Mouse (Mus musculus): ENCODE results near the gene Cog6. TPM values are rescaled to one million over a fixed set of nuclear protein-coding genes. Genes with fewer than 3 reads are reported as not detected.

Gene Cog6
- polyA plus RNA-seq, 1 experiment from 2014 or later: 23.6 TPM

GRCm38 (mm10) chr3:52974674-52975556 lies 42.1 kb downstream of the Cog6 start:
- no peak for ATAC-seq
- Histone ChIP-seq H3K9me3 (ENCODE audit: control insufficient read depth) (no peaks in the 10 kb centered on the region), H3K36me3 (ENCODE audit: control insufficient read depth, insufficient read depth) (no peaks in the 10 kb centered on the region), H3K9ac (ENCODE audit: low read depth, low read length) (no peak overlapping the region), H3K27ac (ENCODE audit: low read depth, low read length) (no peak overlapping the region), H3K4me1 (replicated peaks; ENCODE audit: control insufficient read depth, insufficient read depth, low read length) (no peaks in the 10 kb centered on the region), H3K27me3 (replicated peaks; ENCODE audit: control insufficient read depth, insufficient read depth, low read length) (no peaks in the 10 kb centered on the region), H3K4me2 (replicated peaks; ENCODE audit: low read depth) (no peak overlapping the region), H3K4me3 (ENCODE audit: low read depth, low read length) (no peak overlapping the region)
- TF ChIP-seq CTCF (IDR thresholded peaks at IDR 0.05; ENCODE audit: low read depth): peak; percentile 81
- WGBS: 45% methylated on average over 15 of the region's 15 CpGs

GRCm38 (mm10) chr3:52972916-52973315 lies 44.1 kb downstream of the Cog6 start:
- H3K9ac ChIP-seq (ENCODE audit: low read depth, low read length): no peak overlapping the region
- H3K27ac ChIP-seq (ENCODE audit: low read depth, low read length): no peak overlapping the region
- WGBS: 76% methylated on average over 7 of the region's 7 CpGs
- no peak overlapping the region for H3K4me3 ChIP-seq (ENCODE audit: low read depth, low read length)
- TF ChIP-seq CTCF (IDR thresholded peaks at IDR 0.05; ENCODE audit: low read depth): no peak
- H3K9me3 ChIP-seq (ENCODE audit: control insufficient read depth): no peaks in the 10 kb centered on the region
- no peak overlapping the region for H3K4me2 ChIP-seq (replicated peaks; ENCODE audit: low read depth)
- H3K4me1 ChIP-seq (replicated peaks; ENCODE audit: control insufficient read depth, insufficient read depth, low read length): no peaks in the 10 kb centered on the region
- no peak for ATAC-seq
- H3K27me3 ChIP-seq (replicated peaks; ENCODE audit: control insufficient read depth, insufficient read depth, low read length): no peaks in the 10 kb centered on the region
- no peaks in the 10 kb centered on the region for H3K36me3 ChIP-seq (ENCODE audit: control insufficient read depth, insufficient read depth)

- Histone ChIP-seq H3K9me3 (ENCODE audit: control insufficient read depth) (no peaks in the 10 kb centered on the region), H3K27ac (ENCODE audit: low read depth, low read length) (no peak overlapping the region), H3K4me2 (replicated peaks; ENCODE audit: low read depth) (no peak overlapping the region), H3K27me3 (replicated peaks; ENCODE audit: control insufficient read depth, insufficient read depth, low read length) (no peaks in the 10 kb centered on the region), H3K36me3 (ENCODE audit: control insufficient read depth, insufficient read depth) (no peaks in the 10 kb centered on the region), H3K4me1 (replicated peaks; ENCODE audit: control insufficient read depth, insufficient read depth, low read length) (no peaks in the 10 kb centered on the region), H3K4me3 (ENCODE audit: low read depth, low read length) (no peak overlapping the region), H3K9ac (ENCODE audit: low read depth, low read length) (no peak overlapping the region)
- peak; percentile 34; the same call in 1 of the 2 replicates for TF ChIP-seq CTCF (IDR thresholded peaks at IDR 0.05; ENCODE audit: low read depth)
- 88% methylated on average over 5 of the region's 5 CpGs for WGBS
- no peak for ATAC-seq
Observed at GRCm38 (mm10) chr3:52967046-52967445, 50.0 kb downstream of the Cog6 start.

DNA sequence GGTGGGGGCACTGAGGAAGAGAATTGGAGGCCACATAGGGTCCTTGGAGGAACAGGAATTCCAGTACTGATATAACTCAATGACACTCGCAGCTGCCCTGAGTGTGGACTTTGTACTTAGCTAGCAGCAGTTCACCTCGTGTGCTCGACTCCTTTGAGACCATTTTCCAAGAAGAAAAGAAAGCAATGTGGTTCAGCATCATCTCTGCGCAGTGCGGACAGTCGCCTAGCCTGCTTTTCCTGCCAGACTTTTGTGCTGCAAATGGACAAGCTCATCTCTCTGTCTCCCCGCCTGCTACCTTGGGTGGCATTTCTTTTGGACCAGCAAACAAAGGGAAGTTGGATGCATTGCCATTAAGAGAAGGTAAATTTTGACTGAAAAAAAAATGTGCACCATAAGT lies 52.8 kb downstream of the Cog6 start:
- ATAC-seq: no peak
- Histone ChIP-seq H3K9me3 (ENCODE audit: control insufficient read depth) (no peaks in the 10 kb centered on the region), H3K36me3 (ENCODE audit: control insufficient read depth, insufficient read depth) (no peaks in the 10 kb centered on the region), H3K27me3 (replicated peaks; ENCODE audit: control insufficient read depth, insufficient read depth, low read length) (no peaks in the 10 kb centered on the region), H3K4me2 (replicated peaks; ENCODE audit: low read depth) (no peak overlapping the region), H3K4me1 (replicated peaks; ENCODE audit: control insufficient read depth, insufficient read depth, low read length) (no peaks in the 10 kb centered on the region), H3K27ac (ENCODE audit: low read depth, low read length) (no peak overlapping the region), H3K4me3 (ENCODE audit: low read depth, low read length) (no peak overlapping the region), H3K9ac (ENCODE audit: low read depth, low read length) (no peak overlapping the region)
- 64% methylated on average over 7 of the region's 7 CpGs for WGBS
- no peak for TF ChIP-seq CTCF (IDR thresholded peaks at IDR 0.05; ENCODE audit: low read depth)

DNA sequence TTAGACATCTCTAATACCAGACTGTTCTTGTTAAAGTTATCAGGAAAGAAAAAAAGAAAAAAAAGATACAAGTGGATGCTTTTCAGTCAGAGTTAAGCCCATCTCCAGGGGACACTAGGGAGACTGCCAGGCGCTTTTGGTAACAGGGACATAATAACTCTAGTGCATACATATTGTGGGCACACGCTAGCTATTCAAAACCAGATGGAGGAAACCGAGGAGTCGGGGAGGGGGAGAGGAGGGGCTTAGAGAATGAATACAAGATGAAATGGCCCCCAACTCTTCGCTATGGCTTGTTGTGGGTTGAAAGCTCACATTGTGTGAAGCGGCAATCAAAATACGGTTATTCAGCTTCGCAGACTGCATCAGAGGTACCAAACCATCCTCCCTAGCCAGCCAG lies 53.6 kb downstream of the Cog6 start:
- 91% methylated on average over 8 of the region's 8 CpGs for WGBS
- TF ChIP-seq CTCF (IDR thresholded peaks at IDR 0.05; ENCODE audit: low read depth): no peak
- Histone ChIP-seq H3K36me3 (ENCODE audit: control insufficient read depth, insufficient read depth) (no peaks in the 10 kb centered on the region), H3K9me3 (ENCODE audit: control insufficient read depth) (no peaks in the 10 kb centered on the region), H3K27ac (ENCODE audit: low read depth, low read length) (no peak overlapping the region), H3K4me2 (replicated peaks; ENCODE audit: low read depth) (no peak overlapping the region), H3K4me3 (ENCODE audit: low read depth, low read length) (no peak overlapping the region), H3K27me3 (replicated peaks; ENCODE audit: control insufficient read depth, insufficient read depth, low read length) (no peaks in the 10 kb centered on the region), H3K9ac (ENCODE audit: low read depth, low read length) (no peak overlapping the region), H3K4me1 (replicated peaks; ENCODE audit: control insufficient read depth, insufficient read depth, low read length) (no peaks in the 10 kb centered on the region)
- no peak for ATAC-seq

DNA sequence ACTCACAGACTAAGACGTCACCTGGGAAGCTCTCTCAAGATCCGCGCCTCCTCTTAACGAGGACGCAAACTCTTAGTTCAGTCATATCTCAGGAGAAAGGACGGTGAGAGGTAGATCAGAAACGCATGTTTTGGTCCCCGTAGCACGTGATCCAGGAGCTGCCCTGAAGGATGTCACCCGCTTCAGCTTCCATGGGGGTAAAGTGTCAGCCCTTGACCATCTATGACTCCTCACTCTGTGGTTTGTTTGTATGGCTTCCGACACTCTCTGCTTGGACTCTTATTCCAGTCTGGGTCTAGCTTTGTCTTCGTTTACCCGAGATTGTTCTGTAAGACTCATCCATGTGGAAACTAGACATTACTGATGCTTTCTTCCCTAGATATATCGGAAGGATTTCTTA lies 54.6 kb downstream of the Cog6 start:
- Histone ChIP-seq H3K27me3 (replicated peaks; ENCODE audit: control insufficient read depth, insufficient read depth, low read length) (no peaks in the 10 kb centered on the region), H3K4me3 (ENCODE audit: low read depth, low read length) (no peak overlapping the region), H3K36me3 (ENCODE audit: control insufficient read depth, insufficient read depth) (no peaks in the 10 kb centered on the region), H3K9ac (ENCODE audit: low read depth, low read length) (no peak overlapping the region), H3K4me1 (replicated peaks; ENCODE audit: control insufficient read depth, insufficient read depth, low read length) (no peaks in the 10 kb centered on the region), H3K27ac (ENCODE audit: low read depth, low read length) (no peak overlapping the region), H3K4me2 (replicated peaks; ENCODE audit: low read depth) (no peak overlapping the region), H3K9me3 (ENCODE audit: control insufficient read depth) (no peaks in the 10 kb centered on the region)
- TF ChIP-seq CTCF (IDR thresholded peaks at IDR 0.05; ENCODE audit: low read depth): no peak
- no peak for ATAC-seq
- WGBS: 94% methylated on average over 14 of the region's 14 CpGs

Measured in intestine, postnatal 0 days (tissue).